Mouse (Mus musculus): ENCODE data around the gene Oaz2. TPM values are rescaled to one million over a fixed set of nuclear protein-coding genes. Genes with fewer than 3 reads are reported as not detected.

Oaz2 gene
- total and polyA plus RNA-seq, 3 experiments: 30.2 to 61.4 (median 35.3) TPM

DNA sequence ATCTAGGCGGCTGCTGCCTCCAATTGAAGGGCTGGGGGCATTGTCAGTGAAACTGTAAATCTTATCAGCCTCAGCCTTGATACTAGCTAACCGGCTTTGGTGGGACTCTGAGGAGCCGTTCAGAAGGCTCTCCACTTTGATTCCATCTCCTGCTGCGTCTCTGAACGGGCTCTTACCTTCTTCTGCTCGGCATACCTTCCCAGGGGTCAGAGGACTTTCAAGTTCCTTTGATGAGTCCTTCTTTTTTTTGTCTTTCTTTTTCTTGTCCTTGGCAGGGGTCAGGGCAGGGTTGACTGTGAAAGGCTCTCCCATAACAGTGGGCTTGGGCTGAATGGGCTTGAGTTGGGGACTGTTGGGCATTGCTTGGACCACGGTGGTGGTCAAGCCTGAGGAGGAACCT lies 35.4 kb downstream of the Oaz2 start:
- no peak for DNase-seq (ENCODE audit: extremely low read depth)
- in situ Hi-C loops (cut with MboI; ENCODE audit: low pct_ligation_motif_present, low pct_unique_long_range_greater_than_20kb, low sequenced_read_pairs) (no loop called here), dilution Hi-C loops (cut with MboI; ENCODE audit: extremely low pct_ligation_motif_present, extremely low pct_unique_long_range_greater_than_20kb, low sequenced_read_pairs) (no loop called here)
- no peaks in the 10 kb centered on the region for H3K9me3 ChIP-seq (replicated peaks; ENCODE audit: low read length)
- peaks cover 35 to 78% of the 10 kb centered on the region in 2 experiments for H3K36me3 ChIP-seq (replicated peaks in 1 of 2; ENCODE audit: control insufficient read depth in 1 of 2, insufficient read depth in 1 of 2, low read length in 1 of 2)
- H3K79me2 ChIP-seq (replicated peaks; ENCODE audit: control insufficient read depth, extremely low read depth, insufficient read depth, poor library complexity, severe bottlenecking): no peaks in the 10 kb centered on the region
- H3K4me1 ChIP-seq (ENCODE audit: control insufficient read depth in 1 of 2, insufficient read depth in 2 of 2): peaks cover 0 to 19% of the 10 kb centered on the region in 2 experiments; a peak in 2 of 4 replicates
- no peak overlapping the region for H3K27ac ChIP-seq (ENCODE audit: insufficient read depth, low read depth)
- no peak overlapping the region for H3K9ac ChIP-seq (ENCODE audit: insufficient read depth, low read depth)
- no peak overlapping the region for H3K4me3 ChIP-seq (replicated peaks in 1 of 3; ENCODE audit: low read depth in 2 of 3, low read length in 2 of 3, poor library complexity in 1 of 3)
- TF ChIP-seq USF2 (conservative IDR thresholded peaks at IDR 0.05; ENCODE audit: low read depth, low read length): no peak
- no peak for TF ChIP-seq ELF1 (IDR thresholded peaks at IDR 0.05; ENCODE audit: low read depth, low read length)
- no peak for TF ChIP-seq ZNF384 (IDR thresholded peaks at IDR 0.05; ENCODE audit: low read depth, low read length)
- TF ChIP-seq UBTF (IDR thresholded peaks at IDR 0.05; ENCODE audit: low read depth, low read length): no peak
- no peak for TF ChIP-seq PAX5 (IDR thresholded peaks at IDR 0.05; ENCODE audit: low read length)
- TF ChIP-seq MAFK (IDR thresholded peaks at IDR 0.05; ENCODE audit: insufficient replicate concordance, low read length): no peak
- no peak for TF ChIP-seq USF1 (IDR thresholded peaks at IDR 0.05; ENCODE audit: low read depth, low read length)
- TF ChIP-seq ETS1 (conservative IDR thresholded peaks at IDR 0.05; ENCODE audit: low read depth, low read length): no peak
- no peak for TF ChIP-seq NELFE (IDR thresholded peaks at IDR 0.05; ENCODE audit: low read depth, low read length)
- TF ChIP-seq MAX (IDR thresholded peaks at IDR 0.05; ENCODE audit: low read length): no peak
- no peak for TF ChIP-seq POLR2A (IDR thresholded peaks at IDR 0.05; ENCODE audit: low read depth, low read length)
- TF ChIP-seq EP300 (IDR thresholded peaks at IDR 0.05; ENCODE audit: low read length): no peak
- TF ChIP-seq CHD2 (IDR thresholded peaks at IDR 0.05; ENCODE audit: low read length): no peak
- TF ChIP-seq IRF4 (IDR thresholded peaks at IDR 0.05; ENCODE audit: low read depth, low read length): no peak
- no peak for TF ChIP-seq KAT2A (IDR thresholded peaks at IDR 0.05; ENCODE audit: insufficient replicate concordance, low read length)
- no peak for TF ChIP-seq CTCF (conservative IDR thresholded peaks at IDR 0.05 in 1 of 2, IDR thresholded peaks at IDR 0.05 in 1 of 2; ENCODE audit: low read depth in 2 of 2, low read length in 2 of 2)
- no peak for TF ChIP-seq ZKSCAN1 (IDR thresholded peaks at IDR 0.05; ENCODE audit: borderline replicate concordance, low read depth, low read length)
- TF ChIP-seq RAD21 (IDR thresholded peaks at IDR 0.05; ENCODE audit: low read depth, low read length): no peak
- no peak for TF ChIP-seq JUN (IDR thresholded peaks at IDR 0.05; ENCODE audit: insufficient read depth, low read depth, low read length)
- no peaks in the 10 kb centered on the region for H3K27me3 ChIP-seq (replicated peaks)
- no peak overlapping the region for H3K4me2 ChIP-seq (ENCODE audit: insufficient read depth, low read depth, poor library complexity, severe bottlenecking)

DNA sequence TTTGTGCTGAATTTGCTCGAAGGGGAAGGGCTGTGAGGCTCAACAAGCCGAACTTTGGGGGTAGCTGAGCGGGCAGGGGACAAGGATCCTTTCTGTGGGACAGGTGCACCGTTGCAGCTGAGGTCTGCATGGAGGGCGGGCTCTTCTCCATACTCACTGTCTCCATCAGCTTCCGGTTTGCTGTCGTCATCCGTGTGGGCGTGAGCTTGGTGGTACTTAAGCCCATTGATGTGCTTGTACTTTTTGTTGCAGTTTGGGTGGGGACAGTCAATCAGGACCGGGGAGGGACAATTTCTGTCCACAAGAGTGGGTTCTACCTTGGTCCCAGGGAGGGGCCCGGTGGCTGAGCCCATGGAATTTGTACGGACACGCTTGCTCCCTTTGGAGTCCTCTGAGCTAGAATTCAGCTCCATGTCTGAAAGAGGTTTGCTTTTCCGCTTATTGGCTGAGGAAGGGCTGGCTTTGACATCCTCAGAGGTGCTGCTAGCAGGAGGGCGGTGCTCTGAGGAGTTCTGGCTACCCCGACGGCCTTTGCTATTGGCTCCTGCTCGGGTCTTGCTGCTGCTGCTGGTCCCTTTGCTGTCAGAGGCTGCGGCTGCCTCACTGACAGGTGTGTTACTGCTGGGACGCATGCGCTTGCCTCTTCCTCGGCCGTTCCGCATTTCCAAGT lies 36.3 kb downstream of the Oaz2 start:
- no peak for TF ChIP-seq ZKSCAN1 (IDR thresholded peaks at IDR 0.05; ENCODE audit: borderline replicate concordance, low read depth, low read length)
- no peak for TF ChIP-seq JUND (conservative IDR thresholded peaks at IDR 0.05; ENCODE audit: low read depth, low read length)
- TF ChIP-seq NELFE (IDR thresholded peaks at IDR 0.05; ENCODE audit: low read depth, low read length): no peak
- Histone ChIP-seq H3K27ac (ENCODE audit: insufficient read depth, low read depth) (no peak overlapping the region), H3K9me3 (replicated peaks; ENCODE audit: low read length) (no peaks in the 10 kb centered on the region), H3K4me1 (ENCODE audit: control insufficient read depth in 1 of 2, insufficient read depth in 2 of 2) (peaks cover 0 to 23% of the 10 kb centered on the region in 2 experiments; a peak in 2 of 4 replicates), H3K4me3 (replicated peaks in 1 of 3; ENCODE audit: low read depth in 2 of 3, low read length in 2 of 3, poor library complexity in 1 of 3) (no peak overlapping the region), H3K27me3 (replicated peaks) (no peaks in the 10 kb centered on the region), H3K4me2 (ENCODE audit: insufficient read depth, low read depth, poor library complexity, severe bottlenecking) (no peak overlapping the region), H3K9ac (ENCODE audit: insufficient read depth, low read depth) (no peak overlapping the region), H3K36me3 (replicated peaks in 1 of 2; ENCODE audit: control insufficient read depth in 1 of 2, insufficient read depth in 1 of 2, low read length in 1 of 2) (peaks cover 34 to 71% of the 10 kb centered on the region in 2 experiments), H3K79me2 (replicated peaks; ENCODE audit: control insufficient read depth, extremely low read depth, insufficient read depth, poor library complexity, severe bottlenecking) (no peaks in the 10 kb centered on the region)
- dilution Hi-C loops (cut with MboI; ENCODE audit: extremely low pct_ligation_motif_present, extremely low pct_unique_long_range_greater_than_20kb, low sequenced_read_pairs): no loop called here
- in situ Hi-C loops (cut with MboI; ENCODE audit: low pct_ligation_motif_present, low pct_unique_long_range_greater_than_20kb, low sequenced_read_pairs): no loop called here
- no peak for DNase-seq (ENCODE audit: extremely low read depth)
